Mouse (Mus musculus) heart, embryonic 15.5 days (tissue): ENCODE measurements around the gene Wwox. TPM values are rescaled to one million over a fixed set of nuclear protein-coding genes. Genes with fewer than 3 reads are reported as not detected.

Experiments used
- ATAC-seq: fragments of 200-750 bp; cut with Nextera tagmentation; replicated peaks from 2 replicates; pipeline ENCODE4 v1.8.0; 2017; ENCODE audit warnings: low read depth, moderate TSS enrichment; ENCODE audit not compliant: insufficient number of reproducible peaks, insufficient read depth, low FRiP score
- H3K27ac ChIP-seq: fragments of 300-500 bp; sonication (generic); 2 replicates; pipeline ENCODE4 v1.5.1; 2015; ENCODE audit warnings: mild to moderate bottlenecking, inconsistent platforms
- H3K27me3 ChIP-seq: fragments of 300-500 bp; sonication (generic); 2 replicates; pipeline ENCODE4 v1.6.1; 2015; ENCODE audit warnings: inconsistent platforms
- H3K36me3 ChIP-seq: fragments of 300-500 bp; sonication (generic); 2 replicates; pipeline ENCODE4 v1.6.1; 2015; ENCODE audit warnings: mild to moderate bottlenecking, inconsistent platforms
- H3K4me1 ChIP-seq: fragments of 300-500 bp; sonication (generic); replicated peaks from 2 replicates; pipeline ENCODE4 v1.6.1; 2015; ENCODE audit warnings: inconsistent platforms
- H3K4me2 ChIP-seq: fragments of 300-500 bp; sonication (generic); 2 replicates; pipeline ENCODE4 v1.6.1; 2015; ENCODE audit warnings: inconsistent platforms, mild to moderate bottlenecking, moderate library complexity
- H3K4me3 ChIP-seq: fragments of 300-500 bp; sonication (generic); 2 replicates; pipeline ENCODE4 v1.5.1; 2015; ENCODE audit warnings: mild to moderate bottlenecking, inconsistent platforms
- H3K9ac ChIP-seq: fragments of 300-500 bp; sonication (generic); 2 replicates; pipeline ENCODE4 v1.6.1; 2015; ENCODE audit warnings: mild to moderate bottlenecking, inconsistent platforms
- H3K9me3 ChIP-seq: fragments of 300-500 bp; sonication (generic); replicated peaks from 2 replicates; pipeline ENCODE4 v1.6.1; 2016; ENCODE audit warnings: inconsistent platforms
- WGBS: fragments of 180-500 bp; shearing (Covaris S2); methylation state at CpG from one replicate; pipeline ENCODE4 v1.1.7; 2015; ENCODE audit warnings: mixed read lengths; 5-methylcytosine and 5-hydroxymethylcytosine counted together
- polyA plus RNA-seq: library from polyadenylated mRNA; unstranded; fragments of >200 nt; fragmentation: Nextera tagmentation; extraction: Ambion mirVana; gene quantifications from 2 replicates; pipeline ENCODE4 v1.2.1, GENCODE M21; 2015

Gene Wwox
- polyA plus RNA-seq, 1 experiment from 2014 or later, result 10.9 TPM

GRCm38 (mm10) chr8:114548360-114548759, 108.9 kb downstream of the Wwox start:
- Histone ChIP-seq H3K4me1 (no peaks in the 10 kb centered on the region; the same call in 1 of the 2 replicates), H3K27me3 (no peaks in the 10 kb centered on the region), H3K4me2 (no peak overlapping the region), H3K9ac (no peak overlapping the region), H3K36me3 (no peaks in the 10 kb centered on the region), H3K4me3 (no peak overlapping the region), H3K9me3 (no peaks in the 10 kb centered on the region), H3K27ac (no peak overlapping the region)
- WGBS, result 62% methylated on average over 8 of the region's 8 CpGs
- ATAC-seq, result no peak

DNA sequence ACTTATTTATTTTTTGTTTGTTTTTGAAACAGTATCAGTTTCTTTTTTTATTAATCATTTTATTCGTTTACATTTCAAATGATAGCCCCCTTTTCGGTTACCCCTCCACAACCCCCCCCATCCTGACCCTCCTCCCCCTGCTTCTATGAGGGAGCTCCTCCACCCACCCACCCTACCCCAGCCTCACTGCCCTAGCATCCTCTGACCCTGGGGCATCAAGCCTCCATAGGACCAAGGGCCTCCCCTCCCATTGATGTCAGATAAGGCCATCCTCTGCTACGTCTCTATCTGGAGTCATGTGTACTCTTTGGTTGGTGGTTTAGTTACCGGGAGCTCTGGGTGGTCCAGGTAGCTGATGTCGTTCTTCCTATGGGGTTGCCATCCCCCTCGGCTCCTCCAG, 109.4 kb downstream of the Wwox start:
- Histone ChIP-seq H3K36me3 (no peaks in the 10 kb centered on the region), H3K9ac (no peak overlapping the region), H3K4me3 (no peak overlapping the region), H3K27ac (no peak overlapping the region), H3K4me1 (no peaks in the 10 kb centered on the region; the same call in 1 of the 2 replicates), H3K4me2 (no peak overlapping the region), H3K27me3 (no peaks in the 10 kb centered on the region), H3K9me3 (no peaks in the 10 kb centered on the region)
- WGBS, result 69% methylated on average over 6 of the region's 6 CpGs
- ATAC-seq, result no peak

- no peak overlapping the region for H3K27ac ChIP-seq
- WGBS, result 72% methylated on average over 7 of the region's 7 CpGs
These were observed 110.6 kb downstream of the Wwox start for GRCm38 (mm10) chr8:114550029-114550428.

GRCm38 (mm10) chr8:114552606-114553005, 113.2 kb downstream of the Wwox start:
- Histone ChIP-seq H3K9ac (no peak overlapping the region), H3K4me1 (no peaks in the 10 kb centered on the region; the same call in 1 of the 2 replicates), H3K9me3 (no peaks in the 10 kb centered on the region), H3K4me2 (no peak overlapping the region), H3K27me3 (no peaks in the 10 kb centered on the region), H3K4me3 (no peak overlapping the region), H3K27ac (no peak overlapping the region), H3K36me3 (no peaks in the 10 kb centered on the region)
- ATAC-seq, result no peak
- WGBS, result 67% methylated on average over 3 of the region's 3 CpGs

More at GRCm38 (mm10) chr8:114550029-114550428, 110.6 kb downstream of the Wwox start:
- no peaks in the 10 kb centered on the region for H3K9me3 ChIP-seq
- no peak overlapping the region for H3K4me3 ChIP-seq
- no peaks in the 10 kb centered on the region for H3K27me3 ChIP-seq
- no peaks in the 10 kb centered on the region for H3K36me3 ChIP-seq
- no peak for ATAC-seq
- H3K4me2 ChIP-seq, result no peak overlapping the region
- H3K4me1 ChIP-seq, result no peaks in the 10 kb centered on the region; the same call in 1 of the 2 replicates
- no peak overlapping the region for H3K9ac ChIP-seq

DNA sequence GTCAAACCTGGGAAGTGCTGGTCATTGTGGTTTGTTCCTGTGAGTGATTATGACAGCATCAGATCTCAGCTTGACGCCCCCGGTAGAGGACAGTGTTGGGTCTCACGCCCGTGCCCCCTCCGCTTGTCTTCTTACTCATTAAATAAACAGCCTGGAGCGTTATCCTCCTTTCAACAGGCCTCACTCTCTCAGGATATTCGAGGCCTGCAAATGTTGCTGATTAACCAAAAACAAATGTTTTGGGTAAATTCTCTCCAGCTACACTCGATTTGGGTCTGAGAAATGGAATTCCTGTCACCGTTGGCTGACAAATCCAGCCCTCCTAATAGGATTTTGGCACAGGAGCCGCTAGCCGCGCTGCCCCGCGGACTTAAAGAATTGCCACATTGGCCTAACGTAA, 115.5 kb downstream of the Wwox start:
- no peak for ATAC-seq
- no peak overlapping the region for H3K27ac ChIP-seq
- H3K27me3 ChIP-seq, result no peaks in the 10 kb centered on the region
- H3K4me3 ChIP-seq, result no peak overlapping the region
- H3K9me3 ChIP-seq, result no peaks in the 10 kb centered on the region
- no peak overlapping the region for H3K4me2 ChIP-seq
- H3K4me1 ChIP-seq, result no peaks in the 10 kb centered on the region; the same call in 1 of the 2 replicates
- no peaks in the 10 kb centered on the region for H3K36me3 ChIP-seq
- WGBS, result 62% methylated on average over 15 of the region's 15 CpGs
- H3K9ac ChIP-seq, result no peak overlapping the region

DNA sequence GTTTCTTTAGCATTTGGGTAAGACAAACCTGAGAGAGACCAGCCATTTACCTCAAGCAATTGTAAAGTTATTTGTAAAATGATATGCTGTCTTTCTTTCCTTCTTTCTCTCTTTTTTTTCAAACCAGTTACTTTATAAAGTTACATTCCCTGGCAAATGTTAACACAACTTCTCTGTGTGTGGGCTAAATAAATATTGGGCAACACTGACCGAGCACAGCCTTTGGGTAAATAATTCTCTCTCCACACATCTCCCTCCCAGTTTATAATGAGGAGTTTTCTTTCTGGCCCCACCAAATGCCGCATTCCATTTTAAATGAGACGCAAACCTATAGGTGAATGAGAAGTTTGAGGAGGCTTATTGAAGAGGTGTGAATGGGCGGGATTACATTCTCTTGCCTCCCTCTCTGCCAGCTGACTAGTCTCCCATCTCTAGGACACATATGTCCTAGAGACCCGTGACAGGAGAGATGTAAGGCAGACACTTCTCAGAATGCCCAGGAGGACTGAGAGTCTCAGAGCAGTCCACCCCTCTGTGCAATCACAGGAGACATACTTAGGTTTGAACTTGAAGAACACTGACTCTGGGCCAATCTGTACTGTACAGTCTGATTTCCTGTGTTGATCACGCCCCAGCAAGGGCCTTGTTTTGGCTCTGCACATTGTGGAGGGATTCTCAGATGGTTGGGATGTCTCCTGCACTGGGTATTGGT, 116.2 kb downstream of the Wwox start:
- Histone ChIP-seq H3K36me3 (no peaks in the 10 kb centered on the region), H3K27me3 (no peaks in the 10 kb centered on the region), H3K4me2 (no peak overlapping the region), H3K27ac (no peak overlapping the region), H3K4me3 (no peak overlapping the region), H3K9me3 (no peaks in the 10 kb centered on the region), H3K4me1 (no peaks in the 10 kb centered on the region; the same call in 1 of the 2 replicates), H3K9ac (no peak overlapping the region)
- ATAC-seq, result no peak
- WGBS, result 69% methylated on average over 6 of the region's 6 CpGs

GRCm38 (mm10) chr8:114561191-114561590, 121.7 kb downstream of the Wwox start:
- Histone ChIP-seq H3K36me3 (no peaks in the 10 kb centered on the region), H3K4me1 (no peaks in the 10 kb centered on the region), H3K9ac (no peak overlapping the region), H3K9me3 (no peaks in the 10 kb centered on the region), H3K27ac (no peak overlapping the region), H3K4me3 (no peak overlapping the region), H3K27me3 (no peaks in the 10 kb centered on the region), H3K4me2 (no peak overlapping the region)
- 86% methylated on average over 8 of the region's 8 CpGs for WGBS
- ATAC-seq, result no peak

GRCm38 (mm10) chr8:114562486-114562885, 123.0 kb downstream of the Wwox start:
- no peak for ATAC-seq
- H3K4me2 ChIP-seq, result no peak overlapping the region
- H3K4me1 ChIP-seq, result no peaks in the 10 kb centered on the region
- no peak overlapping the region for H3K27ac ChIP-seq
- H3K9me3 ChIP-seq, result no peaks in the 10 kb centered on the region
- H3K9ac ChIP-seq, result no peak overlapping the region
- no peaks in the 10 kb centered on the region for H3K36me3 ChIP-seq
- WGBS, result 85% methylated on average over 13 of the region's 13 CpGs
- no peaks in the 10 kb centered on the region for H3K27me3 ChIP-seq
- H3K4me3 ChIP-seq, result no peak overlapping the region

DNA sequence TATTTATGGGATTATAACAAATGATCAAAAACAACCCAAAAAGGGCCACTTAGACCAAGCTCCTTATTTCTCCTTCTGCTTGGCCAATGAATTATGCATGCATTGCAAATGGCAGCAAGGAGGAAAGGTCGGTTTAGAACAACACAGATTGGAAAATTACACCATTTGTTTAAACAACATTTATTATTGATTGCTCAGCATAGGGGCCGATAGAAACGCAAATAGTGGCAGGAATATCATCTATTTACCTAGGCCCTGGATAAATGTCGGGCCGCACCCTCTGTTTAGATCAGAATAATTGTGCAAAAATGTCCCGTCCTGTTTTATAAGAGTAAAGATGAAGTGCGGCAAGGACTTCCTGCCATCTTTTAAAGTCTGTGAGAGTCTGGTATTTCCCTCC, 123.9 kb downstream of the Wwox start:
- ATAC-seq, result no peak

GRCm38 (mm10) chr8:114564036-114564435, 124.6 kb downstream of the Wwox start:
- no peaks in the 10 kb centered on the region for H3K4me1 ChIP-seq
- no peak for ATAC-seq
- H3K4me2 ChIP-seq, result no peak overlapping the region
- H3K36me3 ChIP-seq, result no peaks in the 10 kb centered on the region
- no peak overlapping the region for H3K4me3 ChIP-seq
- WGBS, result 61% methylated on average over 6 of the region's 6 CpGs
- H3K9me3 ChIP-seq, result no peaks in the 10 kb centered on the region
- no peak overlapping the region for H3K9ac ChIP-seq
- H3K27ac ChIP-seq, result no peak overlapping the region
- H3K27me3 ChIP-seq, result no peaks in the 10 kb centered on the region

More for the DNA sequence above, 123.9 kb downstream of the Wwox start:
- Histone ChIP-seq H3K27me3 (no peaks in the 10 kb centered on the region), H3K4me1 (no peaks in the 10 kb centered on the region), H3K9me3 (no peaks in the 10 kb centered on the region), H3K4me2 (no peak overlapping the region), H3K9ac (no peak overlapping the region), H3K36me3 (no peaks in the 10 kb centered on the region), H3K27ac (no peak overlapping the region), H3K4me3 (no peak overlapping the region)
- WGBS, result 88% methylated on average over 7 of the region's 7 CpGs

- WGBS, result 69% methylated on average over 16 of the region's 16 CpGs
- H3K9me3 ChIP-seq, result no peaks in the 10 kb centered on the region
- no peak for ATAC-seq
- H3K4me1 ChIP-seq, result no peaks in the 10 kb centered on the region
- H3K36me3 ChIP-seq, result no peaks in the 10 kb centered on the region
- no peak overlapping the region for H3K9ac ChIP-seq
- H3K27ac ChIP-seq, result no peak overlapping the region
- H3K4me2 ChIP-seq, result no peak overlapping the region
- H3K4me3 ChIP-seq, result no peak overlapping the region
- no peaks in the 10 kb centered on the region for H3K27me3 ChIP-seq
These were observed 129.2 kb downstream of the Wwox start for GRCm38 (mm10) chr8:114568531-114569166.
